Mouse (Mus musculus): ENCODE measurements at regions not wholly inside any gene's neighbourhood (a gene's known extent, or its start where the extent isn't known, plus 50 kb on each side); places are given as distances from the start of the nearest gene placed in this dataset.

DNA sequence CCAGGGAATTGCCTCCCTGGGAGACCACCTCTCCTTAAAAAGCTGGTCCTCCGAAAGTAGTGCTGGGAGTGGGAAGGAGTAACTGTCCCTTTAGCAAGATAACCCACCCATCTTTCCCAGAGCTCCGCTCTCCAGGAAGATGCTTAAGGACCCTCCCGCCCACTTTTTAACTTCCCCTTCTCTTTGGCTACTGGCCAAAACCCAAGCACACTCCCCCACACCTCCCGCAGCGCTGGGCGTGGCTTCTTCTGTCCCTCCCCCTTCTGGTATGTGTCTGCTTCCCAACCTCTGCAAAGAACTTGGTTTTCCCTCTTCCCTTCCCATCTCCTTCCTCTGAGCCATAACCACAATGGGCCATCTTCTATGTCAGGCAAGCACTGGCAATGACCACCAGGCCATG, 85.4 kb downstream of the Rpap3 start:
- DNase-seq = peak; percentile 21

DNA sequence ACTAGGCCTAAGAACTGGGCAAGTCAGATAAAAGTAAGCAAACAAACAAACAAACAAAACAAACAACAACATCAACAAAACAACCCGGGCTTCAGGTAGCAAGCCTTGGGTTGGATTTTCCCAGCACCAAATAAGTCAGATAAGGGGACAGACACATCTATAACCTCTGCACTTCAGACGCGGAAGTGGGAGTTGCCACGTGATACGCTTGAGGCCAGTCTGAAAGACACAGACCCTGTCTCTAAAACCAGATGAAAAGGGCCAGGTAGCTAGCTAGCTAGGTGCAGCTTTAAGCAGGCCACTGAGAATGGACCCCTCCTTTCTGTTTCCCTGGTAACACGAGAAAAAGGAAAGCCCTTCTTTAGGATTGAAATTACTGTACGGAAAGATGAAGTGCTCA, 85.9 kb downstream of the Rpap3 start:
- no peak for DNase-seq

DNA sequence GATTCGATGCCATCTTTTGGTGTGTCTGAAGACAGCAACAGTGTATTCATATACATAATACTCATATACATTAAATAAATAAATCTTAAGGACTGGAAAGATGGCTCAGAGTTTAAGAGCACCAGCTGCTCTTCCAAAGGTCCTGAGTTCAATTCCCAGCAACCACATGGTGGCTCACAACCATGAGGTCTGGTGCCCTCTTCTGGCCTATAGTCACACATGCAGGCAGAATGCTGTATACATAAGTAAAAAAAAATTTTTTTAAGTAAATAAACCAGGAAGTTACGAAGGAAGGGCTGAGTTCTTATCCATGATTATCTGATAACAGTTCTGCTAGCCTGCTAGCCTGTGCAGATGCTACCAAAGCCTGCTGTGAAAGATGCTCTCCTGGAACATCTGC, 93.3 kb downstream of the Rpap3 start:
- no peak for DNase-seq

DNA sequence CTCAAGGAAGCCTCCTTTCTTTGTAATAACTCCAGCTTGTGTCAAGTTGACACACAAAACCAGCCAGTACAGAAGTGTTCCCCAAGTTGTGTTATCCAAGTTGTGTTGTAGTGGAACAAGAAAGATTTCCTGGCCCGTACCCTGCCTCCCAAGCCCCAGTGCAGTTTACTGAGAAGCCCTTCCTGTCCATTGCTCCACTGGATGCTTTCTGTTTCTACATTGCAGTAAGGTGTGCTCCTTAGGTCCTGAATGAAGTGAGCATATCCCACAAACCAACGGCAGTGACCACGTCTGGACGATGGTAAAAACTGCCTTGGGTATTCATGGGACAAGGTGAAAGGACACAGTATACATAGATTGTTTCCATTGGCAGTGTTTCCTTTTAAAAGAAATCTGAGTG, 94.9 kb downstream of the Rpap3 start:
- DNase-seq = no peak

DNA sequence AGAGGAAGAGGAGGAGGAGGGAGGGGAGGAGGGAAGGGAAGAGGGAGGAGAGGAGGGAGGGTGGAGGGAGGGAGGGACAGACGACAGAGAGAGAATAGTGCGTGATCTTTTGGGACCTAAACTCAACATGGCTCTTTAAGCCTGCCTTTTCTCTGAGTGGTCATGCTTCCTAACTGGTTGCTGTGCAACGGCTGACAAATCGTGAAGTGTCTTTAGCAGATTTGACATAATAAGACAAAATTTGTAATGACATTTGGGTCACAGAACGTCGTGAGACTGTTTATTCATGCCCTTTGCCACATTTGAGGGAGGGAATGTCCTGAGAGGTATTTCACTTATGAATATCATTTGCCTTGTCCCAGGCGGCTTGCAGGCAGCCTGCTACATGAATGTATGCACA, 96.1 kb downstream of the Rpap3 start:
- no peak for DNase-seq

DNA sequence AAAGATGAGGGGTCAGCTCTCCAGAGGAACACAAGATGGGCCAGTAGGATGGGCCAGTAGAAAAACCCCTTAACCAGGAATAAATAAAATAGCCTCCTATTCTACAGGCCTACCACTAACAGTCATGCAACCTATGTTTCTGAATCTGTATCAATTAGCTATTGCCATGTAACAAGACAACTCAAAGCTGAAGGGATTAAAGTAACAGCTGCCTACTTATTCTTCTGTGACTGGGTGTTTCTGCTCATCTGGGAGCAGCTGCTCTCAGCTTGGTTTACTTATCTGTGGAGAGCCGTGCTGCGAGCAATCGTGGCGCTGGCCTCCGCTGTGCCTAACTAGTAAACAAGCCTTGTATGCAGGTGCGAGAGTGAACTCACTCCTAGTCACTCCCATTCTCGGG, 97.0 kb downstream of the Rpap3 start:
- DNase-seq = no peak

DNA sequence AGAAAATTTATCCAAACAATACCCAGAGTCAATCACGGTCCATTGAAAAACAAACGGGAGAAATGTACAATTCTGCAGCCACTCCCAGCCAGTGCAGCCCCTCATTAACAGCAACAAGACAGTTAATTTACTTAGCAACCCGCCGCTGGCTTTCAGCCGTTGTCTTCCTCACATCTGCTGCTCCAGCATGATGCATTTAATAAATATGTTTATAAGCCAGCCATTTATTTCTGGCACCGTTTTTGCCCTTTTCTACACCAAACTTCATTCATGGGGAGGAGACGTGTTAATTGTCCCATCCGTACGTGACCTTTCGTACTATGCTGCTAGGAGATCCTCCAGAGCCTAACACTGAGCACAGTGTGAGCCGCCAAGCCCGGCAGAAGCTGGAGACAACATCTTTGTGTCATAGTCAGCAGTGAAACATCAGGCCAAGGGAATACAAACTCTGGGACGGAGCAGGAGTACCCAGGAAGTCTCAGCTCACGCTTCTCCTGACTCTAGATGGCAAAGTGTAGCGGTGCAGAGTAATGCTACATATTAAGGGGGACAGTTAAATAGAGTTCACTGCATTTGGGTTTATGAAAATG, 97.9 kb downstream of the Rpap3 start:
- DNase-seq = no peak

DNA sequence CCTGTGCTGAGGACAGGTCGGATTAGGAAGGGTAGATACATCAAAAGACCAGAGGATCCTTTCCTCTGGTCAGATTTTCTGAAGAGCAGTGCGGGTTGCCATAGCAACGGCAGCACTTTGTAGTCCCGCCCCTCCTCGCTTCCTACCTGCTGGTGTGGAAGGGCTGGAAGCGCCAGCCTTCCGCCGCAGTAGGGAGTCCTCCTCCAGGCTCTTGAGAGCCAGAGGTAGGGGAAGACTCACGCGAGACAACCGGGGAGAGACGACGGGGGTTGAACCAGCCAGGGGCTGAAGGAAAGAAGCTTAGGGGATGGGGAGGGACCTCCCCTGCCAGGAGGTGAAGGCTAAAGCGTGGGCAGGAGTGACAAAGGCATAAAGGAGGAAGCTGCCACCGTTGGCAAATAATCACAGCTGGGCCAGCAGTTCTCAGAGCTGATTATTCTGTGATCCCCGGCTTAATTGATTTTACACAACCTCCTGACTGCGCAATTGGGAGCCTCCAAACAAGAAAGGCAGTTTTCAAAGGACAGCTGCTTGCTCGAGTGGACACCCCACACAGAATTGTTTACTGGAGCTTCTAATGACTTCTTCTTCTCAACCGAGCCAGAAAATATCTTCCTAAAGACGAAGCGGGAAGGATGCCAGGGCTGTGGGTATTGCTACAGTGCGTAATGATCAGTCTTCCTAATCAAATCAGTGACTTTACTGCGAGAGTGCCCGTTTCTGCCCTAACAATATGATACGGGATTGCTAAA, 98.8 kb downstream of the Rpap3 start:
- peak; percentile 49 for DNase-seq

DNA sequence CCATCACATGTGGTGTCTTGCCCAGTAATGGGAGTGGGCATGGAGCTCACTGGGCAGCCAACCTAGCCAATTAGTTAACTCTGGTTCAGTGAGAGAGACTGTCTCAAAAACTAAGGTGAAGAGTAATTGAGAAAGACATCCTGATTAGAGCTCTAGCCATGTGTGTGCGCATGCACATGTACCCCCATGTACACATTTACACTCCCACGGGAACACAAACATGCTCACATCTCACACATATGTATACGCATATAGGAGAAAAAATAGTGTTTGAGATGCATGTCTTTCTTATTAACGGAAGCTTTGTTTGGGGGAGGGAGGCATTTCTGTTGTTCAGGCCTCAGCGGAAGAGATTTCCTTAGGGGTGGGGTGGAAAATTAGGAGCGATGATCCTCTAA, 99.4 kb downstream of the Rpap3 start:
- no peak for DNase-seq

DNA sequence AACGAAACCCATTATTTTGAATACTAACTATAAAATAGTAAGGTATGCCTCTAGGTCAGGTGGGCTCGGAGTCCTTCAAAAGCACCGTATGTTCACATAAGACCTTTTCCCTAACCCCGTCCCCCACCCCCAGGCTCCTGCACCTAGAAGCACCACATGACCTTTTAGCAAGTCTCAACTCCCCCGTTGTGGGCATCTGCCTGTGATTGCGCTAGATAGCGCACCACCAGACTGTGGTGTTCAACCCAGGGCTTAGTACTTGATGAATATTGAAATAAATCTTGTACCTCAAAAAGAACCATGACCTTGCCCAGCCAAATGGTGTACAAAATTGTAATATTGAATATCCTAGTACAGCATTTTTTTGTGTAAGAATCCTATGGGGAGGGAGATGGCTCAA, 99.8 kb downstream of the Rpap3 start:
- DNase-seq = no peak

DNA sequence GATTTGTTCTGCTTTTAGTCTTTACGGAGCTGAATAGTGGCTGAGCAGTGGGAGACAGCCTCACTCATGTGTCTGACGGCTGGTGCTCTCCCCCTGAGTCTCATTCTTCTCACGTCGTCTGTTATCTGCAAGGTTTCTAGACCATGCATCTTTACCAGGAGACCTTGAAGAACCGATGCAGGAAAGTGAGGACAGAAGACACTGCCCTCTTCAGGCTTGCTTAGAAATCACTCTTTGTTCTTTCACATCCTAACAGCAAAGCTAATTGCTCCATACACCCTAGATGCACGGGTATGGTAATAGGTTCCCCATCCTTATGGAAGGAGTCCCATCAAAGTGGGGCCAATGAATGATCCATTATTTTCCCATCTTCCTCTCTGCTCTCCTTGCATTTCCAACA, 102.1 kb downstream of the Rpap3 start:
- DNase-seq = no peak

DNA sequence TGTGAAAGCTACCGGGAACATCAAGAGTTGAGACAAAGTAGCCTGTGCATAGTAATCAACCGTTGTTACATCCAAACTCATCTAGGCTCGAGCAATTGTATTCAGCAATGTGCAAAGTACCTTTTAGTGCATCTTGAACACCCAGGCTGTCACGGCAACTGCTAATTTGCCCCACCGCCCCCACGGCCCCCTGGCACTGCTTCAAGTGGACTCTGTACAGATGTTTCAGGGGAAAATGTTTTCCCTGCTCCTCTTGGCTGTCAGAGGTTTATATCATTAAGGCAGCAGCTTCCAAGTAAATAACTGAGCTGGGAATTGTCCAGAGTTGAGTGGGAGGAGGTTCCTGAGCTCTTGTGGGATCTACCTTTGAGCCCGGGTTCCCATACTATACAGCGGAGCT, 107.4 kb downstream of the Rpap3 start:
- no peak for DNase-seq

DNA sequence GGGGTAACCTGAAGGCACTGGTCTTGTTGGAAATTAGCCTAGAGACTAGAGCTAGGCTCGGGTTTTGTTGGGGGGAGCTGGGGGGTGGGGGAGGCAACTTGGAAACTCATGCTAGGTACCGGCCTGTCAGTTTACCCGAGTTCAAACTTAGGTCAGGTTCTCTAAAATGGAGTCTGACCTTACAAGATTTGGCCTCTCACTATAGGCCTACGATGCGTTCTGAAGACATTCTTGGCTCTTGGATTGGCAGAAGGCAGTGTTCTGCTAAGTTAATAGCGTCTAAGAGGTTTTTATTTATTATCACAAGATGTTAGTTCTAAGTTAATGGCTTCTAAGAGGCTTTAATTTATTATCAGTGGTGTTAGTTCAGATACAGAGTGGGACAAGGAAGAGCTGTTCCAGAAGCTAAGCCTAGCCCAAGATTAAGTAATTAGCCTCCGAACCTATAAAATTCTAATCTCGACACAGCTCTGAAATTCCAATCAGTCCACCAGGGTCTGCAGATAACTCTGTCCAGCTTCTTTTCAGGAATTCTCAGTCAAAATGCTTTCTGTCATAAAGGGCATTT, 109.0 kb downstream of the Rpap3 start:
- DNase-seq = no peak

DNA sequence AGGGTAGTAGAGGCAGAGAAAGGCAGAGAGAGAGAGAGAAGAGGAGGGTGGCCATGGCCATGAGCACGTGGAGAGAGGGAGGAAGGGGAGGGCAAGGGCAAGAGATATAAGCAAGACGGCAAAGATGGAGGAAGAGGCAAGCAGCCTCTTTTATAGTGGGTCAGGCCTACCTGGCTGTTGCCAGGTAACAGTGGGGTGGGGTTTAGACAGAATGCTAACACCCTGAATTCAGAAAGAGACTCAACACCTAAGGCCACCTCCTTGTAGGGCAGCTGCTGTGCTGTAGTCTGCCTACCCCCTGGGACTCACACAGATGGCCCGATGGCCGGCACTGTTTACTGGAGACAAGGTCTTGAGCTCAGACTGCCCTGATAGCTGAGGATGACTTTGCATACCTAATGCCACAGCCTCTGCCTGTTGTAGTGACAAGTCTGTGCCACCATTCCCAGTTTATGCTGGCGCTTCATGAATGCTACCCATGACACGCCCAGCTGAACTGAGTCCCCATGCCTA, 110.3 kb downstream of the Rpap3 start:
- no peak for DNase-seq

DNA sequence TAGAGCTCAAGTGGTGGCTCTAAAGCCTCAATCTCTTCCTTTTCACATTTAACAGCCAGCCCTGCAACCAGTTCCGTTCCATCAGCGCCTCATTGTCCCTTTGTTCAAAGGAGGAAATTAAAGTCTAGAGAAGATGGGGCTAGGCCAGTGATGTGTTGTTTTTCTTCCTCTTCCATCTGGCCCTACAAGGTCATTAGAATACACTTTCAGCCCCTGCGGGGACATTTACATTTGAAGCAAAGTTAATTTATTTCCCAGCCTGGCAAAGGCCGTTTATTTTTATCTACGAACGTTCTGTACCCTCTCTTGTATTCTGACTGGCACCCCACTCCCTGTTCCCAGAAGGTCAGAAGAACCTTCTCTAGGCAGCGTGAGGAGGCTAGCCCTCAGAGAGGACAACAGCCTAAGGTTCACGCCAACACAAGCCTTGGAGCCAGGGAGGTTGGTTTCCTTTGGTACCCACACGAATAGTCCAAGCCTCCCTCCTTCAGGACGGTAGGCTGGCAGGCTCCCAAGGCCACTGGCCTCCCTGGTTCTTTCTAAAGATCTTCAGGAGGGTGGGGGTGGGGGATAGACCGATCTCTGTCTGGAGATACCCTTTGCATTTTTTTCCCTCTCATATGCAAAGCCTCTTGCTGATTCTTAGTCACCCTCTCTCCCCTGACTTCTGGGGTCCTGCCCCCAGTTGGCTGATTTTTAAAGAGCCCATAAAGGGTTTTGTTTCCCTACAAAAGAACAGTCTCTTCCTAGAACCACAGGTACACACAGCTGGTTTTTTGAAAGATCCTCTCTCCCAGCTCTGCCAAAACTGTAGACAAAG, 111.6 kb downstream of the Rpap3 start:
- DNase-seq = peak; percentile 34

DNA sequence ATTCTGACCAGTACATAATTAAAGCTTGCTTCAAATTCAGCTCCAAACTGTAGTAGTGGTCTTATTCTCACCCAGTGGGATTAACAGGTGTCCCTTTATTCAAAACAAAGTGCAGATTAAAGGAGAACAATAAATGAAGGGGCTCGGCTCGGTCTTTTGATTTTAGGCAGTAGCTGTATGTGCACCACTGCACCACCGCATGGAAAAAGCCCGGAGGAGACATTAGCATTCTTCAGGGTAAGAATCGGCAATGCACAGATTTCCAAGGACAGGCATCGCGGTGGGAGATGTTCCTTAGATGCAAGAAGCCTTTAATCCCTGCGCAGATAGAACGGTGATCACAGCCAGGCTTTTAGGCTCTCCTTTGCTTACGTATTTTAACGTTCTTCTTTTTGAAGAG, 112.8 kb downstream of the Rpap3 start:
- no peak for DNase-seq

DNA sequence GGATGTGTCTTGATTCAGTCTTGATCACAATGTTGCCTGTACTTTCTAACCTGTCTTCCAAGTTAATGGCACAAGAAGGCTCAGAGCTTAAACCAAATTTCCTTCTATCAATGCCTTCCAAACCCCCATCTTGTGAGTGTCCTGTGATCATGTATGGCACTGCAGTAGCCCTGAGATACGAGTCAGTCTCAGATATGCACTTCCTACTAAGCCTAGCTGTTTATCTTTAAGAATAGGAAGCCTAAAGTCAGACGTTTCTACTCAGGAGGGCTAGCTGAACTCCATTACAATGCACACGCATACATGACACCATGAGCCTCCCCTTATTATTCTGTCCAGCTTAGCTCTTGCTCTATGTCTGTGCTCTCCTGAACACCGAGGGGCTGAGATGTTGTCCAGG, 114.2 kb downstream of the Rpap3 start:
- no peak for DNase-seq

DNA sequence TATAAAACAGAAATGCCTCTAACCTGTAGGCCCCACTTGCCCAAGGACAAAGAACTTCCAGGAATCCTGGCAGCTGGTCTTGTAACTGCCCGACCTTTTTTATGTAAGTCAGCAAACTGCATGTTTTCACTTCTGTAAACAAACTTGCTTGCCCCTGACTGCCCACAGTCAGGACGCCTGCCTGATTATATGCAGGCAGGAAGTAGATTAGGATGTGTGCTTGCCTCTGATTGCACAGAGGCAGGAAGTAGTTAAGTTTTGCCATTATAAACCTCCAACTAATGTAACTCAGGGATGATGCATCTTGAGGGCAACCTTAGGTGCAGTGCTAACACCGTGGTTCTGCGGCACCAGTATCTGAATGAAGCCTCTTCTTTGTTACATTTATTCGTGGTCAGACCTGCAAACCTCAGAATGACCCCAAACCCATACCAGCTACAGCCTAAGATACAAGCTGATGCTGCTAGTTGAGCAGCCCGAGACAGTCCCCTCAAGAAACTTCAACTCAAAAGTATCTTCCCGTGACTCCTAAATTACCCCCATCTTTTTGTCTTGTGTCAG, 114.8 kb downstream of the Rpap3 start:
- peak; percentile 47 for DNase-seq

DNA sequence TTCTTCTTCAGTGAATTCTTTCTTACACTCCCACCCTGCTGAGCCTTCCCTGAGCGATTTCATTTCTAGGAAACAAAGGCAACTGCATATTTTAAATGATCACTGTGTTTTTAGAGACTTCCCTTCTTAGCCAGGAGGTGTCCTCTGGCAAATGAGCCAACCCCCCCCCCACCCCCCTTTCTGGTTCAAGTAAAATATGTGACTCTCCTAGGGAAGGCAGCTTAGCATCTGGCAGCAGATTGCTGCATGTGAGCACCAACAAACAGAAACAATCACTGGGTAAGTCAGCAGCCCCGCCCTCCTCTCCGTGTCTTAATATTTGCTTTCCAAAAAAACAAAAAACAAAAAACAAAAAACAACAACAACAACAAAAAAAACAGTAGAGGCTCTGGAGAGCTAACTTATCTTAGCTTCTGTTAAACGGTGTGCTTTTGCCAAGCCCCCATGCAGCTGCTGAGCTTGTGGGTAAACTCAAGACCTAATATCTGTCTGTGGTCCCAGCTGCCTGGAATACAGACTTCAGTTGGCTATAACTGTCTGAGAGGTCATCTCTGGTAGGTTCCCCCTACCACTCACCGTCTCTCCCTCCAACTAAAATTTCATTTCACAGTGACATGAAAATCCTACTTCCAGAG, 117.9 kb downstream of the Rpap3 start:
- no peak for DNase-seq

DNA sequence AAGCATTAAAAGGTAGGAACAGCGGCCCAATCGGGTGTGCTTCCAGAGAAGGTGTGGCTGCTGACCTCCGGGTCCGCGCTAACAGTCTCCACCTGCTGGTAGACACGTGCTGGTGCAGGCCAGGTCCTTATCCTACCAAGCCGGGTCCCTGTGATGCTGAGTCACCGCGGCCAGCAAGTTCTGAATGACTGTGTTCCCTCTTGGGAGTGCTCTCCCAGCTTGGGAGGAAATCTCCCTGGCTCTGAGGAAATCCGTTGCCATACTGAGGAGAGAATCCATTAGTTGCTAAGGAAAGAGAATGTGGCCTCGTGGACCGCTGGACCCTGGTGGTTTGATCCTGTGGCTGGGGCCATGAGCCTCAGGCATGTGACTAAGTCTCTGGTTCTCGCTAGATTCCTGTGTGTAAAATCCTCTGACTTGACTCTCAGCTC, 123.9 kb downstream of the Rpap3 start:
- peak; percentile 92 for DNase-seq

DNA sequence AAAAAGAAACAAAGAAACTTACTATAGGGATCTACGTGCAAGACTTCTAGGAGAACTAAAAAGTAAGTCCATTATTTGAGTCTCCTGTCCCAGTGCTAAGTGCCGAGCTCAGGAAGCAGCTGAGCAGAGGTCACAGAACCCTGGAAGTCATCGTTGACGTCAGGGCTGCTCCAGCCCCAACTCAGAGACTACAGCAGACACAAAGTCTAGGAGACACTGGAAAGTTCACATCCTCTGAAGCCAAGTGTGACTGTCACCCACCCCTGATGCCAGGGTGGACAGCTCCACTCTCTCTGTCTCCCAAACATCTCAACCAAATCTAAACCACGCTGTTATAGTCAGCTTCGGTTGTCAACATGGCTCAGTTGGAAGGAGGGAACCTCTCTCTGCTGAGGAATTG, 124.9 kb downstream of the Rpap3 start:
- DNase-seq = peak; percentile 24

DNA sequence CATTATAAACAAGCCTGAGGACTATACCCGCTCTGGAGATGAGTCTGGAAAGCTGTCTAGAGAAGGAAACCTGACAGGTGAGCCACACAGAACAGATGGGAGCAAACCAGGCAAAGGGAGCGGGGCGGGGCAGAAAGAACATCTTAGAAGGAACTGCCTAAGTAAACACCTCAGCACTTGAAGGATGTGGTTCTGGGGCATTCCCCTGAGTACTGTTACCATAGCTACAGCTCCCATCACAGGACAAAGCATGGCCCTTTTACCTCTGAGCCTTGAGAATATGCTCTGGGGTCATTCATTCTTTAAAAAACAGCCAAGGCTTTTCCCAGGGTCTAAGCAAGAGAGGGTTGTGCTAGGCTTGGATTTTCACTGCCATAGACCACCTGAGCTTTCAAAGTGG, 127.6 kb downstream of the Rpap3 start:
- DNase-seq = no peak

DNA sequence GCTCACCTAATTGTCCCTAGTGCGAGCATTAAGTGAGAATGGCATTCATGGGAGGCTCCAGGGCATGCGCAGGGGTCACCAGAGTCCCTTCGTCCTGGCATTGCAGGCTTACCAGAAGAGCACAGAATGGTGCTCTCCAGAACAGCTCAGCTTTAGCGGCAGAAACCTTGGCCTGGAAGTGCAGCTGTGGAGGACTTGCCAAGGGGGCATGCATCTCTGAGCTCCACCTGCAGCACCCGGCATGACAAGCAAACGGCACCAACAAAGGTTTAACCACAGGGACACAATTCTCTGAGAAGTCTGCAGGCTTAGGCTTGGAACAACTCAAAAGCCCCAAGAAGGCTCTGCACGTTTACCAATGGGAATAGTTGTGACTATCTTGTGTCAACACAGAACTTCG, 128.4 kb downstream of the Rpap3 start:
- DNase-seq = no peak

Data from lung, postnatal 10 days (tissue).